Mouse (Mus musculus): ENCODE results near the gene Spen. TPM values are rescaled to one million over a fixed set of nuclear protein-coding genes. Genes with fewer than 3 reads are reported as not detected.

Gene Spen
- polyA plus RNA-seq, 1 experiment: 11.7 TPM

GRCm38 (mm10) chr4:141423288-141423687, 115.1 kb downstream of the Spen start:
- peak overlapping the region; percentile 91 for H3K4me2 ChIP-seq (ENCODE audit: low read depth)
- H3K36me3 ChIP-seq (ENCODE audit: control insufficient read depth, insufficient read depth): no peaks in the 10 kb centered on the region
- H3K27me3 ChIP-seq (ENCODE audit: control insufficient read depth, insufficient read depth, insufficient read length): no peaks in the 10 kb centered on the region
- H3K4me3 ChIP-seq: no peak overlapping the region
- no peak overlapping the region for H3ac ChIP-seq (ENCODE audit: control insufficient read depth, insufficient read length)
- H3K79me2 ChIP-seq (ENCODE audit: control insufficient read depth, insufficient read depth): no peaks in the 10 kb centered on the region
- TF ChIP-seq MYOG (IDR thresholded peaks at IDR 0.05; ENCODE audit: control insufficient read depth in 1 of 3, insufficient read depth in 1 of 3, insufficient read length in 2 of 3, low read depth in 2 of 3) (peak in 1 of 3 experiments; percentile 75), MYOD1 (IDR thresholded peaks at IDR 0.05; ENCODE audit: control insufficient read depth in 1 of 3, insufficient read length in 2 of 3, low read depth in 2 of 3) (peak in 1 of 3 experiments; percentile 75), TCF3 (IDR thresholded peaks at IDR 0.05; ENCODE audit: insufficient read length, low read depth) (no peak), TCF12 (IDR thresholded peaks at IDR 0.05; ENCODE audit: insufficient read depth, poor library complexity, severe bottlenecking) (no peak)

- TF ChIP-seq REST (IDR thresholded peaks at IDR 0.05; ENCODE audit: insufficient read depth, insufficient read length) (no peak), SRF (IDR thresholded peaks at IDR 0.05; ENCODE audit: control insufficient read depth, insufficient read length, low read depth) (no peak), MYOD1 (IDR thresholded peaks at IDR 0.05; ENCODE audit: control insufficient read depth in 1 of 3, insufficient read length in 2 of 3, low read depth in 2 of 3) (peak in 1 of 3 experiments; percentile 5), TCF3 (IDR thresholded peaks at IDR 0.05; ENCODE audit: insufficient read length, low read depth) (no peak), POLR2AphosphoS2 (IDR thresholded peaks at IDR 0.05; ENCODE audit: insufficient read length, low read depth) (no peak), POLR2A (IDR thresholded peaks at IDR 0.05; ENCODE audit: insufficient read length, low read depth) (peak; percentile 12), CEBPB (IDR thresholded peaks at IDR 0.05; ENCODE audit: insufficient read depth, poor library complexity, severe bottlenecking) (no peak), USF1 (IDR thresholded peaks at IDR 0.05; ENCODE audit: low read depth) (no peak), E2F4 (IDR thresholded peaks at IDR 0.05; ENCODE audit: insufficient read depth) (no peak)
- no peaks in the 10 kb centered on the region for H3K79me2 ChIP-seq (ENCODE audit: control insufficient read depth, insufficient read depth)
- peak overlapping the region; percentile 8 for H3K4me3 ChIP-seq
- no peaks in the 10 kb centered on the region for H3K36me3 ChIP-seq (ENCODE audit: control insufficient read depth, insufficient read depth)
- no peak overlapping the region for H3ac ChIP-seq (ENCODE audit: control insufficient read depth, insufficient read length)
- H3K4me2 ChIP-seq (ENCODE audit: low read depth): peak overlapping the region; percentile 91
- H3K27me3 ChIP-seq (ENCODE audit: control insufficient read depth, insufficient read depth, insufficient read length): no peaks in the 10 kb centered on the region
These were observed 115.6 kb downstream of the Spen start for GRCm38 (mm10) chr4:141422841-141423240.

GRCm38 (mm10) chr4:141421423-141421822, 117.0 kb downstream of the Spen start:
- H3K36me3 ChIP-seq (ENCODE audit: control insufficient read depth, insufficient read depth): no peaks in the 10 kb centered on the region
- H3K4me2 ChIP-seq (ENCODE audit: low read depth): peak overlapping the region; percentile 48
- no peaks in the 10 kb centered on the region for H3K79me2 ChIP-seq (ENCODE audit: control insufficient read depth, insufficient read depth)
- TF ChIP-seq POLR2AphosphoS2 (IDR thresholded peaks at IDR 0.05; ENCODE audit: insufficient read length, low read depth) (peak; percentile 40), MYOD1 (IDR thresholded peaks at IDR 0.05; ENCODE audit: control insufficient read depth in 1 of 3, insufficient read length in 2 of 3, low read depth in 2 of 3) (peak in 2 of 3 experiments; percentile 33 to 76), MAX (IDR thresholded peaks at IDR 0.05; ENCODE audit: low read depth) (no peak), E2F4 (IDR thresholded peaks at IDR 0.05; ENCODE audit: insufficient read depth) (no peak), SRF (IDR thresholded peaks at IDR 0.05; ENCODE audit: control insufficient read depth, insufficient read length, low read depth) (no peak), TCF3 (IDR thresholded peaks at IDR 0.05; ENCODE audit: insufficient read length, low read depth) (no peak), REST (IDR thresholded peaks at IDR 0.05; ENCODE audit: insufficient read depth, insufficient read length) (no peak), MYOG (IDR thresholded peaks at IDR 0.05; ENCODE audit: control insufficient read depth in 1 of 3, insufficient read depth in 1 of 3, insufficient read length in 2 of 3, low read depth in 2 of 3) (peak in 1 of 3 experiments; percentile 11), USF1 (IDR thresholded peaks at IDR 0.05; ENCODE audit: low read depth) (no peak), TCF12 (IDR thresholded peaks at IDR 0.05; ENCODE audit: insufficient read depth, poor library complexity, severe bottlenecking) (no peak), CEBPB (IDR thresholded peaks at IDR 0.05; ENCODE audit: insufficient read depth, poor library complexity, severe bottlenecking) (no peak), POLR2A (IDR thresholded peaks at IDR 0.05; ENCODE audit: insufficient read length, low read depth) (peak; percentile 43)
- H3ac ChIP-seq (ENCODE audit: control insufficient read depth, insufficient read length): no peak overlapping the region
- H3K27me3 ChIP-seq (ENCODE audit: control insufficient read depth, insufficient read depth, insufficient read length): no peaks in the 10 kb centered on the region
- H3K4me3 ChIP-seq: peak overlapping the region; percentile 8

GRCm38 (mm10) chr4:141420886-141421285, 117.5 kb downstream of the Spen start:
- H3ac ChIP-seq (ENCODE audit: control insufficient read depth, insufficient read length): no peak overlapping the region
- no peaks in the 10 kb centered on the region for H3K36me3 ChIP-seq (ENCODE audit: control insufficient read depth, insufficient read depth)
- no peaks in the 10 kb centered on the region for H3K79me2 ChIP-seq (ENCODE audit: control insufficient read depth, insufficient read depth)
- H3K4me3 ChIP-seq: no peak overlapping the region
- no peak for TF ChIP-seq CEBPB (IDR thresholded peaks at IDR 0.05; ENCODE audit: insufficient read depth, poor library complexity, severe bottlenecking)
- no peak for TF ChIP-seq E2F4 (IDR thresholded peaks at IDR 0.05; ENCODE audit: insufficient read depth)
- no peak for TF ChIP-seq USF1 (IDR thresholded peaks at IDR 0.05; ENCODE audit: low read depth)
- no peak for TF ChIP-seq TCF12 (IDR thresholded peaks at IDR 0.05; ENCODE audit: insufficient read depth, poor library complexity, severe bottlenecking)
- no peak for TF ChIP-seq TCF3 (IDR thresholded peaks at IDR 0.05; ENCODE audit: insufficient read length, low read depth)
- no peak for TF ChIP-seq POLR2AphosphoS2 (IDR thresholded peaks at IDR 0.05; ENCODE audit: insufficient read length, low read depth)
- no peak for TF ChIP-seq MYOG (IDR thresholded peaks at IDR 0.05; ENCODE audit: control insufficient read depth in 1 of 3, insufficient read depth in 1 of 3, insufficient read length in 2 of 3, low read depth in 2 of 3)
- no peak for TF ChIP-seq REST (IDR thresholded peaks at IDR 0.05; ENCODE audit: insufficient read depth, insufficient read length)
- no peak for TF ChIP-seq MAX (IDR thresholded peaks at IDR 0.05; ENCODE audit: low read depth)
- no peak for TF ChIP-seq MYOD1 (IDR thresholded peaks at IDR 0.05; ENCODE audit: control insufficient read depth in 1 of 3, insufficient read length in 2 of 3, low read depth in 2 of 3)
- TF ChIP-seq SRF (IDR thresholded peaks at IDR 0.05; ENCODE audit: control insufficient read depth, insufficient read length, low read depth): no peak
- no peak for TF ChIP-seq POLR2A (IDR thresholded peaks at IDR 0.05; ENCODE audit: insufficient read length, low read depth)
- no peaks in the 10 kb centered on the region for H3K27me3 ChIP-seq (ENCODE audit: control insufficient read depth, insufficient read depth, insufficient read length)
- H3K4me2 ChIP-seq (ENCODE audit: low read depth): no peak overlapping the region

All from myocyte (in vitro differentiated cells).